Mouse (Mus musculus): Measurements from ENCODE around the gene Atg5. TPM values are rescaled to one million over a fixed set of nuclear protein-coding genes. Genes with fewer than 3 reads are reported as not detected.

The Atg5 gene
- polyA plus RNA-seq, 1 experiment: 11.6 TPM

DNA sequence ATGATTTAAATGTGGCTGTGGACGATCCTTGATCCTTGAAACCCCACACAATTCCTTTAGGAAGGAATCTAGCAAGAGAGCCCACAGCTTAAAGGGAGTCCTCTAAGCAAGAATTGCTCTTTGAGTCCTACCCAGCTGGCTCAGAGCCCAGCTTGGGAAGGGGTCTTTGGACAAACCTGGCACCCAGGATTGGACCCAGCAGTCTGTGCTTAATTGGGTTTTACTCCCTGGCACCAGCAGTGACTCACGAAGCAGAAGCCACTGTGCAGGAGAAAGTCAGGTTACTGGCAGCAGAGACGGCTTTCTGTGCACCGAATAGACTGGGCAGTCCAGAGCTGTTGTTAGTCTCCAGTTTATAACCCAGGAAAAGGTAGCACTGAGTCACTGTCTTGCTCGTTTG, 117.1 kb downstream of the Atg5 start:
- Histone ChIP-seq H3K27ac (ENCODE audit: control insufficient read depth, insufficient read depth, low read length) (no peak overlapping the region), H3K4me1 (replicated peaks; ENCODE audit: control insufficient read depth, insufficient read depth, low read length) (peaks cover 16% of the 10 kb centered on the region)

DNA sequence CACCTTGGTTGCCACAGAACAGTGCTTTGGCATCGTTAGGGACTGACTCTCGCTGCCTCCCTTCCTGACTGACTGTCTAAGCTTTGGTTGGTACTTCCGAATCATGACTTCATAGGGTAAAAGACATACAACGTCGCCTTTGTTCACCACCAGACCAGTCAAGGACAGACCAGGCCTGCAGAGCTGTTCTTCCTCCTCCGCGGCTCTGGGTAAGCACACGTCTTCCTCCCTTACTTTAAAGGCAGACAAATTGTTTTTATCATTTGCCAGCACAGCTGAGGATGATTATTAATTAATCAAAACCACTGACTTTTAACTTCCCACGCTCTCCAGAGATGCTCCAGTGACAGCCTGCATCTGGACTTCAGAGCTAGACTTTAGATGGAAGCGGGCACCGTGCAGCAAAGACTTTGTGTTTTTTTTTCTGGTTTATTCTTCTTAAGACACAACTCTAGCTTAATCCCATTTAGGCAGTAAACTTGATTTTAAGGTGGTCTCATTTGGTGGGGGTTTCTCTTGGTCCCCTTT, 120.6 kb downstream of the Atg5 start:
- H3K4me3 ChIP-seq (ENCODE audit: control insufficient read depth, insufficient read depth, low read length): no peak overlapping the region
- TF ChIP-seq CTCF (IDR thresholded peaks at IDR 0.05; ENCODE audit: borderline replicate concordance, control insufficient read depth, extremely low read depth, insufficient read depth, low read length, poor library complexity): no peak
- no peak for TF ChIP-seq POLR2A (IDR thresholded peaks at IDR 0.05; ENCODE audit: control insufficient read depth, extremely low read depth, insufficient read depth, low read length, poor library complexity)
- no peak for DNase-seq
- no peaks in the 10 kb centered on the region for H3K27me3 ChIP-seq (ENCODE audit: control insufficient read depth, insufficient read depth, low read length)
- no peaks in the 10 kb centered on the region for H3K4me1 ChIP-seq (replicated peaks; ENCODE audit: control insufficient read depth, insufficient read depth, low read length)
- WGBS: 95% methylated on average over 11 of the region's 11 CpGs
- H3K36me3 ChIP-seq (ENCODE audit: control insufficient read depth, insufficient read depth, low read length): no peaks in the 10 kb centered on the region
- H3K27ac ChIP-seq (ENCODE audit: control insufficient read depth, insufficient read depth, low read length): no peak overlapping the region

More for the DNA sequence above, 117.1 kb downstream of the Atg5 start:
- 96% methylated on average over 5 of the region's 5 CpGs for WGBS
- TF ChIP-seq POLR2A (IDR thresholded peaks at IDR 0.05; ENCODE audit: control insufficient read depth, extremely low read depth, insufficient read depth, low read length, poor library complexity): no peak
- TF ChIP-seq CTCF (IDR thresholded peaks at IDR 0.05; ENCODE audit: borderline replicate concordance, control insufficient read depth, extremely low read depth, insufficient read depth, low read length, poor library complexity): no peak
- DNase-seq: no peak
- Histone ChIP-seq H3K36me3 (ENCODE audit: control insufficient read depth, insufficient read depth, low read length) (no peaks in the 10 kb centered on the region), H3K27me3 (ENCODE audit: control insufficient read depth, insufficient read depth, low read length) (no peaks in the 10 kb centered on the region), H3K4me3 (ENCODE audit: control insufficient read depth, insufficient read depth, low read length) (no peak overlapping the region)

DNA sequence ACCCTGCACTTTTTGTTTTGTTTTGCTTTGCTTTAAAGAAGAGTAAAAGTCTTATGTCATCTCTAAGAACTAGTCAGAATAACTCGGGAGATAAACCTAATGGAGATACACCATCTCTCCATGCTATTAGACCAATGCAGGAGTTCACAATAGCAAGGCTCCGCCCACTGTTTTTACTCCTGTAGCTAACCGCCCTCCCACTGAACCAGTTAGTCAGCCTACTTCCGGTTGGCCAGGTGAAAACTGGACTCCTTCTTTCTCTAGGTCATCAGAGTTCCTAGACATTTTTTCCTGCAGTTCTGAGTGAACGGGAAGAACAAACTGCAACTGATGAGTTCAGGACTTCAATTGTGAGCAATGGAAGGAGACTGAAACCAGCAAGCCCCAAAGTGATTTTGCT, 122.1 kb downstream of the Atg5 start:
- H3K27me3 ChIP-seq (ENCODE audit: control insufficient read depth, insufficient read depth, low read length): no peaks in the 10 kb centered on the region
- 88% methylated on average over 5 of the region's 5 CpGs for WGBS
- no peak overlapping the region for H3K27ac ChIP-seq (ENCODE audit: control insufficient read depth, insufficient read depth, low read length)
- H3K4me1 ChIP-seq (replicated peaks; ENCODE audit: control insufficient read depth, insufficient read depth, low read length): no peaks in the 10 kb centered on the region
- H3K4me3 ChIP-seq (ENCODE audit: control insufficient read depth, insufficient read depth, low read length): no peak overlapping the region
- H3K36me3 ChIP-seq (ENCODE audit: control insufficient read depth, insufficient read depth, low read length): no peaks in the 10 kb centered on the region
- TF ChIP-seq POLR2A (IDR thresholded peaks at IDR 0.05; ENCODE audit: control insufficient read depth, extremely low read depth, insufficient read depth, low read length, poor library complexity): no peak
- no peak for DNase-seq

DNA sequence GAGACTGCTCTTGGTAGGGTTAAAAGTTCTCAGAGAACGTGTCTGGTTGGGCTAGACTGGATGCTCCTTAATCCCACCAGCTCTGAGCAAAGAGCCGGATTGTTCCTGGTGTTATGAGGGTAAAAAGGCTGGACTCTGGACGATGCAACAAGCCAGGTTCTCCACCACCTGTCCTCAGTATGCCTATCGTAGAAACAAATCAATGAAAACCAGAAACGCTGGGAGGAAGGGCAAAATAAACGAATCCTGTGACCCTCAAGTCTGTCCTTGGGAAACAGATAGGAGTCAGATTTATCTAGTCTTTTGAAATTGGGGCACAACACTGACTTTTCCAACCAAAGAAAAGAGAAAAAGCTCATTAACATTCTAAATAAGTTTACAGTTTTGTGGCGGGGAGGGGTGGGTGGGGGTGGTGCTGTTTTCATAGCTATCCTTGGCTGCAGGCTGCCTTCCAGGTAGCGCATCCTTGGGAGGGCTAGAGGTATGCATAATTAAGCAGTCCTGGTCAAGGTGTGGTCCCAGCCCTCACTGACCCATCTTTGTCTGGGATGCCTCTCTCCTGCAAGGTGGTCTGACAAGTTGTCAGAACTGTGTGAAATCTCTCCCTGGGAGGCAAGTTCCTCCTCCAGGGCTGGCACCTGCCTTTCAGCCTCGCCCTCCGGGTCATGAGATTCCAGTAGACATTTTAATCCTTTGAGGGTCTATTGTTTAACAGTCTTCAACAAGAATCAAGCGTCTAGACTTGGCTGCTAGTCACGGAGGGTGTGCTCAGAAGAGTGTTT, 123.5 kb downstream of the Atg5 start:
- TF ChIP-seq CTCF (IDR thresholded peaks at IDR 0.05; ENCODE audit: borderline replicate concordance, control insufficient read depth, extremely low read depth, insufficient read depth, low read length, poor library complexity) (no peak), POLR2A (IDR thresholded peaks at IDR 0.05; ENCODE audit: control insufficient read depth, extremely low read depth, insufficient read depth, low read length, poor library complexity) (no peak)
- H3K36me3 ChIP-seq (ENCODE audit: control insufficient read depth, insufficient read depth, low read length): no peaks in the 10 kb centered on the region
- no peak overlapping the region for H3K27ac ChIP-seq (ENCODE audit: control insufficient read depth, insufficient read depth, low read length)
- H3K4me3 ChIP-seq (ENCODE audit: control insufficient read depth, insufficient read depth, low read length): no peak overlapping the region
- H3K27me3 ChIP-seq (ENCODE audit: control insufficient read depth, insufficient read depth, low read length): no peaks in the 10 kb centered on the region
- H3K4me1 ChIP-seq (replicated peaks; ENCODE audit: control insufficient read depth, insufficient read depth, low read length): no peaks in the 10 kb centered on the region
- DNase-seq: no peak
- WGBS: 90% methylated on average over 12 of the region's 12 CpGs

DNA sequence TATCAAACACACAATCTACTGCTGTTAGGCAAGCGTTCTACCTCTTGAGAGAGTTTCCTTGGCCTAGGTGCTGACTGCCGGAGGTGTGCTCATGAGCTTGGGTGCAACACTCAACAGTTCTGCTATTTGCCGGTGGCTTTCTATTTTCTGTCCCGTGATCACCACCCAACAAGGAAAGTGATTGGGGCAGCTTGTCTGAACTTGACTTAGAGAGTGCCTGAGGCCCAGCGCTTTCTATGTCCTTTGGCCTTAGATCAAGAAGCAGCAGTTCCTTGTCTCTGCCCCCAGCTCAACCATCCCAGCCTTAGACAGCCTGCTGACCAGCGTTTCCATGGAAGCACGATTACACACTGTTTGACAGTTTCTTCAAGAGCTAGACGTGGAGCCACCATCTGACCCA, 124.7 kb downstream of the Atg5 start:
- WGBS: 95% methylated on average over 8 of the region's 8 CpGs
- no peak for TF ChIP-seq CTCF (IDR thresholded peaks at IDR 0.05; ENCODE audit: borderline replicate concordance, control insufficient read depth, extremely low read depth, insufficient read depth, low read length, poor library complexity)
- TF ChIP-seq POLR2A (IDR thresholded peaks at IDR 0.05; ENCODE audit: control insufficient read depth, extremely low read depth, insufficient read depth, low read length, poor library complexity): no peak
- no peak for DNase-seq
- Histone ChIP-seq H3K36me3 (ENCODE audit: control insufficient read depth, insufficient read depth, low read length) (no peaks in the 10 kb centered on the region), H3K27ac (ENCODE audit: control insufficient read depth, insufficient read depth, low read length) (no peak overlapping the region), H3K27me3 (ENCODE audit: control insufficient read depth, insufficient read depth, low read length) (no peaks in the 10 kb centered on the region), H3K4me1 (replicated peaks; ENCODE audit: control insufficient read depth, insufficient read depth, low read length) (no peaks in the 10 kb centered on the region), H3K4me3 (ENCODE audit: control insufficient read depth, insufficient read depth, low read length) (no peak overlapping the region)

DNA sequence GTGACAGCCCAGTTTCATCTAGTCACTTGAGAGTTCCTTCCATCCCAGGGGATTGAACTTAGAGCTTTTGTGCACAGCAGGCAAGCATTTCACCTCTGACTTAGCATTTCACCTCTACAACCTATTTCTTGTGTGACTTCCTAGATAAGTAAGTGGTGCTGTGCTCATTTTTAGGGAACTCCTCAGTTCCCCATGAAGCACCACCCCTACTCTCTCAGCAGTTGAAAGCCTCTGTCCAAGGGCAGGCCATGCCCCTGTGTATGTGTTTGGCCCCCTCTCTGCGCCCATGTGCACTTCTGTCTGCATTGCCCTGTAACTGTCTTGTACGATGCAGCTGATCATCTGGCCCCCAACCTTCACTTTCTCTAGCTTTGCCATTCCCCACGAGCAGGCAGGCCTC, 132.0 kb downstream of the Atg5 start:
- TF ChIP-seq POLR2A (IDR thresholded peaks at IDR 0.05; ENCODE audit: control insufficient read depth, extremely low read depth, insufficient read depth, low read length, poor library complexity) (no peak), CTCF (IDR thresholded peaks at IDR 0.05; ENCODE audit: borderline replicate concordance, control insufficient read depth, extremely low read depth, insufficient read depth, low read length, poor library complexity) (no peak)
- Histone ChIP-seq H3K4me1 (replicated peaks; ENCODE audit: control insufficient read depth, insufficient read depth, low read length) (no peaks in the 10 kb centered on the region), H3K36me3 (ENCODE audit: control insufficient read depth, insufficient read depth, low read length) (no peaks in the 10 kb centered on the region), H3K27me3 (ENCODE audit: control insufficient read depth, insufficient read depth, low read length) (no peaks in the 10 kb centered on the region), H3K4me3 (ENCODE audit: control insufficient read depth, insufficient read depth, low read length) (no peak overlapping the region), H3K27ac (ENCODE audit: control insufficient read depth, insufficient read depth, low read length) (no peak overlapping the region)
- WGBS: 58% methylated on average over 3 of the region's 3 CpGs
- DNase-seq: no peak

All from thymus, adult 2 months (tissue).